Mouse (Mus musculus) lung, adult 2 months (tissue): ENCODE measurements at regions not wholly inside any gene's neighbourhood (a gene's known extent, or its start where the extent isn't known, plus 50 kb on each side); places are given as distances from the start of the nearest gene placed in this dataset.

Source experiments
- CTCF ChIP-seq: fragments of 200-500 bp; IDR thresholded peaks from 2 replicates; pipeline ENCODE4 v1.5.1; 2011; ENCODE audit warnings: mild to moderate bottlenecking, low read length, control low read depth; ENCODE audit not compliant: insufficient read depth
- POLR2A ChIP-seq: fragments of 200-500 bp; IDR thresholded peaks from 2 replicates; pipeline ENCODE4 v1.6.1; 2011; ENCODE audit warnings: low read depth, mild to moderate bottlenecking, control low read depth, low read length, borderline replicate concordance; ENCODE audit errors: extremely low read depth

GRCm38 (mm10) chr2:78726060-78726459, 141.9 kb upstream of the Ube2e3 start:
- TF ChIP-seq CTCF = no peak
- TF ChIP-seq POLR2A = no peak
